Mouse (Mus musculus) adrenal gland, adult 8-10 months (tissue): Measurements from ENCODE around the gene Vmn1r215. TPM values are rescaled to one million over a fixed set of nuclear protein-coding genes. Genes with fewer than 3 reads are reported as not detected.
"Not testable (repeated sequence)": the region's sequence is repeated elsewhere in the genome, so short reads cannot be mapped to it uniquely, and the experiment has no call there.

Source experiments
- DNase-seq: peaks from one replicate; pipeline ENCODE4 v3.0.0; 2022
- total RNA-seq, 4 experiments: library from RNA; stranded (reverse); gene quantifications; 2 replicates each; pipeline ENCODE4 v1.2.4; 2022

Vmn1r215 gene
- total RNA-seq = not detected

GRCm38 (mm10) chr13:23067725-23068124 lies at the start of gene Vmn1r215:
Gene Vmn1r215 (plus strand): TSS chr13:23068025.
- no peak for DNase-seq

DNA sequence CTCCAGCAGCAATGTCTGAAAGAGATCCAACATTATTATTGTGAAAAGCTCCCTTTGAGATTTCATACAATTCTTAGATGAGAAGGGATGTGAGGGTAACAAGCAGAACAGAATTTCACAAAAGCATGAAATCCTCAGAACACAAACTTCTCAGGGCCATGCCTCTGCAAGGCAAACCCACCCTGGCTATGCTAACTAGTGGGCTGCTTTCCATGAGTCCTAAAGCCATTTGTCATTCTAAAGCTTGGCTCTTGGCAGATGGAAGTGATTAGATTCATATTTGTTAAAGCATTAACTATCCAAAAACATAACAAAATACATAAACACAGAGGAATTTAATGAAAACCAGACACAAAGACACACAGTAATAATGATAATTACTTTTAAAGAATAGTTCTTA lies 49.7 kb upstream of the Vmn1r215 start:
- DNase-seq = no peak

DNA sequence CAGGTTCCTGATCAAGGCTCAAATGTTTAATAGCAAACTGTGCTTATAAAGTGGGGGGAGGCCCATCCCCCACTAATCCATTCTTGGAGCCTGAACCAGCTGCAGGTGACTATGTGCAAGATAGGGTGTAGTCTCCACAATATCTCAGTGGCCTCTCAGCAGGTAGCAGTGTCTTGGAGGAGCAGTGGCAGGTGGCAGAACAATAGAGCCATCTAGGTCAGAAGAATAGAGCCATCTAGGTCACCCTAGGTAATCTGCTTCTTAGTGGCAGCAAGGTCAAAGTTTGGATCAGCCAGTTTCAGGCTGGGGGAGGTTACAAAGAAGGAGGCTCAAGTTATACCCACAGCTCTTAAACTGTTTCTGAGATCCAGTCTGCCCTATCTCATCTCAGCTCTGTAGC lies 43.0 kb upstream of the Vmn1r215 start:
- no peak for DNase-seq

GRCm38 (mm10) chr13:23030118-23030517 lies 37.7 kb upstream of the Vmn1r215 start, which contains the start of gene Vmn1r214:
Gene Vmn1r214 (plus strand): TSS chr13:23030418.
- DNase-seq = no peak

- DNase-seq = no peak
These were observed 10.0 kb upstream of the Vmn1r215 start for GRCm38 (mm10) chr13:23057778-23058177.

GRCm38 (mm10) chr13:23069312-23069711 lies 1.5 kb downstream of the Vmn1r215 start:
- no peak for DNase-seq

GRCm38 (mm10) chr13:23094386-23094785 lies 26.6 kb downstream of the Vmn1r215 start:
- DNase-seq = no peak

- not testable (repeated sequence) for DNase-seq
These were observed 50.3 kb downstream of the Vmn1r215 start, which contains the start of gene Vmn1r217 for GRCm38 (mm10) chr13:23118126-23118525. Gene Vmn1r217 (minus strand): TSS chr13:23118226.

DNA sequence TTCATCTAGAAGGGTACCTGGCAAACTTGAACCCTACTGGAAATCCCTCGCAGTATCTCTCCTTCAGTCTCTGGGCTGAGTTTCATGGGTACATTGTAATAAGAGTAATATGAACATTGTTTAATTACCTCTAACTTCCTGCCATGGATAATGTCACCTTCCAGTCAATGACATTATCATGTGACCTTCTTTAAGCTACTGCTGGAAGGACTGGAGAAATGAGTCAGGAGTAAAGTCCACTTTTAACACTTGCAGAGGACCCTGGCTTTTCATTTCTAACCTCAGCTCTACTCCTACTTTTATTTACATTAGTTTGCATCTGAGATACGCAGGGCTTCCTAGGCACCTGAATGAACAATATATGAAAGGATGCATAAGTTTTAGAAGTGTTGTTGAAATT lies 52.8 kb downstream of the Vmn1r215 start:
- no peak for DNase-seq

Other genes with a start within 250 kb of the Vmn1r215 start
- gene Vmn1r210, start 236.7 kb upstream of the Vmn1r215 start, total RNA-seq = not detected
- not detected for gene Vmn1r211, start 210.5 kb upstream of the Vmn1r215 start, total RNA-seq
- not detected for gene Vmn1r212, start 183.8 kb upstream of the Vmn1r215 start, total RNA-seq
- gene Vmn1r213, start 60.4 kb upstream of the Vmn1r215 start, total RNA-seq = not detected
- not detected for gene Vmn1r214, start 37.6 kb upstream of the Vmn1r215 start, total RNA-seq
- not detected for gene Vmn1r217, start 50.2 kb downstream of the Vmn1r215 start, total RNA-seq
- gene Vmn1r218, start 65.1 kb downstream of the Vmn1r215 start, total RNA-seq = not detected
- not detected for gene Vmn1r219, start 91.3 kb downstream of the Vmn1r215 start, total RNA-seq
- not detected for gene Vmn1r220, start 120.0 kb downstream of the Vmn1r215 start, total RNA-seq
- not detected for gene Vmn1r221, start 146.1 kb downstream of the Vmn1r215 start, total RNA-seq
- gene Vmn1r222, start 167.9 kb downstream of the Vmn1r215 start, total RNA-seq = not detected
- not detected for gene Vmn1r223, start 179.1 kb downstream of the Vmn1r215 start, total RNA-seq